Comparison of ENCODE assay signal across 11 mouse cellular contexts in genomic region chr6:49398365-49398764, GRCm38 (mm10). TPM values are rescaled to one million over a fixed set of nuclear protein-coding genes. Genes with fewer than 3 reads are reported as not detected.
DNase-seq lines count a peak whose midpoint lies in the region; ATAC-seq lines count a peak whose summit lies in the region.
"Had no signal": no experiment of that assay in that cellular context is flagged by ENCODE, and none has a peak within 500 bp of the region (broad histone marks: within the 10 kb centered on the region; RNA-seq: fewer than 3 reads in every experiment).

No protein-coding gene starts in this region.

- DNase-seq in hindbrain, embryonic 11.5 days (ENCODE audit: low spot score) = peak; percentile 50
- DNase-seq in 3T3-L1 (ENCODE audit: low read depth, low spot score) (peak; percentile 73), MEL-GATA-1-ER (ENCODE audit: extremely low read depth, low read depth) (peak; percentile 23)
- peak; percentile 52 for DNase-seq in forelimb bud, embryonic 11.5 days (ENCODE audit: low read depth, low spot score)
- no peak for DNase-seq in urinary bladder, postnatal 36 days (ENCODE audit: low spot score in 2 of 2)
- no peak for DNase-seq in layer of hippocampus, postnatal 36 days
- DNase-seq: kidney, postnatal 25 days had no signal

- H3K9ac ChIP-seq in hindbrain, embryonic 11.5 days (ENCODE audit: low read depth, low read length) = no peak overlapping the region
- H3K9ac ChIP-seq in hindbrain, embryonic 12.5 days = no peak overlapping the region
- H3K9ac ChIP-seq in neural tube, embryonic 15.5 days (replicated peaks) = no peak overlapping the region
- H3K9ac ChIP-seq: lung, embryonic 15.5 days had no signal

- ATAC-seq in hindbrain, embryonic 11.5 days (ENCODE audit: low FRiP score) = no peak
- ATAC-seq in hindbrain, embryonic 12.5 days (ENCODE audit: low FRiP score) = no peak
- no peak for ATAC-seq in neural tube, embryonic 15.5 days (ENCODE audit: low FRiP score)

- no peaks in the 10 kb centered on the region for H3K36me3 ChIP-seq in hindbrain, embryonic 11.5 days (ENCODE audit: control insufficient read depth, insufficient read depth, low read length)
- H3K36me3 ChIP-seq in hindbrain, embryonic 12.5 days = no peaks in the 10 kb centered on the region
- H3K36me3 ChIP-seq in neural tube, embryonic 15.5 days = no peaks in the 10 kb centered on the region
- H3K36me3 ChIP-seq: lung, embryonic 15.5 days had no signal

- no peaks in the 10 kb centered on the region for H3K9me3 ChIP-seq in hindbrain, embryonic 11.5 days (ENCODE audit: control insufficient read depth, low read length)
- H3K9me3 ChIP-seq in hindbrain, embryonic 12.5 days (replicated peaks) = no peaks in the 10 kb centered on the region
- H3K9me3 ChIP-seq in neural tube, embryonic 15.5 days (replicated peaks) = no peaks in the 10 kb centered on the region
- H3K9me3 ChIP-seq: lung, embryonic 15.5 days had no signal

- no peaks in the 10 kb centered on the region for H3K27me3 ChIP-seq in hindbrain, embryonic 11.5 days (ENCODE audit: control insufficient read depth, insufficient read depth, low read length)
- no peaks in the 10 kb centered on the region for H3K27me3 ChIP-seq in hindbrain, embryonic 12.5 days
- H3K27me3 ChIP-seq in neural tube, embryonic 15.5 days (replicated peaks) = no peaks in the 10 kb centered on the region
- H3K27me3 ChIP-seq: lung, embryonic 15.5 days had no signal

- no peak overlapping the region for H3K4me2 ChIP-seq in hindbrain, embryonic 11.5 days (replicated peaks; ENCODE audit: low read depth, low read length)
- H3K4me2 ChIP-seq in hindbrain, embryonic 12.5 days (replicated peaks) = no peak overlapping the region
- H3K4me2 ChIP-seq in neural tube, embryonic 15.5 days = no peak overlapping the region
- H3K4me2 ChIP-seq: lung, embryonic 15.5 days had no signal

- H3K4me1 ChIP-seq in hindbrain, embryonic 11.5 days (replicated peaks; ENCODE audit: control insufficient read depth, insufficient read depth, low read length) = no peaks in the 10 kb centered on the region
- no peaks in the 10 kb centered on the region for H3K4me1 ChIP-seq in hindbrain, embryonic 12.5 days
- no peaks in the 10 kb centered on the region for H3K4me1 ChIP-seq in neural tube, embryonic 15.5 days
- H3K4me1 ChIP-seq: lung, embryonic 15.5 days had no signal

- H3K4me3 ChIP-seq in hindbrain, embryonic 11.5 days (ENCODE audit: low read depth, low read length) = no peak overlapping the region
- no peak overlapping the region for H3K4me3 ChIP-seq in hindbrain, embryonic 12.5 days
- no peak overlapping the region for H3K4me3 ChIP-seq in neural tube, embryonic 15.5 days (replicated peaks)
- H3K4me3 ChIP-seq: lung, embryonic 15.5 days had no signal

- no peak overlapping the region for H3K27ac ChIP-seq in hindbrain, embryonic 11.5 days (ENCODE audit: low read depth, low read length)
- H3K27ac ChIP-seq in hindbrain, embryonic 12.5 days = no peak overlapping the region
- H3K27ac ChIP-seq in neural tube, embryonic 15.5 days (replicated peaks) = no peak overlapping the region
- H3K27ac ChIP-seq: lung, embryonic 15.5 days had no signal

RNA-seq across cellular contexts. Expression of gene Stk31, which starts 3.0 kb away (rescaled TPM):
- polyA plus RNA-seq in hindbrain, embryonic 11.5 days (2014; fragmentation: Nextera tagmentation; extraction: Ambion mirVana) = not detected in 2 replicates
- polyA plus RNA-seq in hindbrain, embryonic 12.5 days (2016; fragmentation: Nextera tagmentation; extraction: Ambion mirVana) = 0.15 and 0.16 TPM in 2 replicates
- 1 to 10 TPM; 1.5 to 1.9 TPM for total RNA-seq in layer of hippocampus, postnatal 36 days (2021)
- 0.05 and 0.18 TPM in 2 replicates for polyA plus RNA-seq in neural tube, embryonic 15.5 days (2015; fragmentation: Nextera tagmentation; extraction: Ambion mirVana)
- polyA plus RNA-seq: lung, embryonic 15.5 days; urinary bladder, adult 2 months had no signal

RNA-seq across cellular contexts. Expression of gene Fam221a, which starts 30.8 kb away (rescaled TPM):
- 3.4 and 6.9 TPM in 2 replicates for polyA plus RNA-seq in hindbrain, embryonic 11.5 days (2014; fragmentation: Nextera tagmentation; extraction: Ambion mirVana)
- polyA plus RNA-seq in hindbrain, embryonic 12.5 days (2016; fragmentation: Nextera tagmentation; extraction: Ambion mirVana) = 5.1 and 6.1 TPM in 2 replicates
- total RNA-seq in layer of hippocampus, postnatal 36 days (2021) = 1 to 10 TPM in 1 of 2 experiments, under 1 TPM in 1; 1.00 to 1.0 TPM
- polyA plus RNA-seq in neural tube, embryonic 15.5 days (2015; fragmentation: Nextera tagmentation; extraction: Ambion mirVana) = 5.4 and 6.3 TPM in 2 replicates

Comparison
In these comparisons a context has a peak if more than half of its experiments do, and no peak if none do; other contexts are left out.
1. DNase-seq: peak in hindbrain, embryonic 11.5 days (single experiment), 3T3-L1 (single experiment), MEL-GATA-1-ER (single experiment) and forelimb bud, embryonic 11.5 days (single experiment); none in urinary bladder, postnatal 36 days (0 of 2) and layer of hippocampus, postnatal 36 days (0 of 2).